Mouse (Mus musculus): ENCODE data around the gene Ciita.

The Ciita gene

GRCm38 (mm10) chr16:10520908-10521614 lies 41.2 kb downstream of the Ciita start:
- DNase-seq (ENCODE audit: low read depth): peak; percentile 84

- DNase-seq (ENCODE audit: low read depth): peak; percentile 77
Observed at GRCm38 (mm10) chr16:10522811-10523210, 43.0 kb downstream of the Ciita start.

- DNase-seq (ENCODE audit: low read depth): no peak
Observed at GRCm38 (mm10) chr16:10523650-10524049, 43.8 kb downstream of the Ciita start.

GRCm38 (mm10) chr16:10524866-10525609 lies 45.2 kb downstream of the Ciita start:
- peak; percentile 88 for DNase-seq (ENCODE audit: low read depth)

- no peak for DNase-seq (ENCODE audit: low read depth)
Observed at GRCm38 (mm10) chr16:10525610-10525980, 45.7 kb downstream of the Ciita start.

GRCm38 (mm10) chr16:10527046-10527644 lies 47.3 kb downstream of the Ciita start:
- DNase-seq (ENCODE audit: low read depth): no peak

GRCm38 (mm10) chr16:10528382-10528781 lies 48.5 kb downstream of the Ciita start:
- DNase-seq (ENCODE audit: low read depth): no peak

- DNase-seq (ENCODE audit: low read depth): no peak
Observed at GRCm38 (mm10) chr16:10530179-10530578, 50.3 kb downstream of the Ciita start.

- no peak for DNase-seq (ENCODE audit: low read depth)
Observed at GRCm38 (mm10) chr16:10533781-10534180, 53.9 kb downstream of the Ciita start.

- no peak for DNase-seq (ENCODE audit: low read depth)
Observed at GRCm38 (mm10) chr16:10534567-10534966, 54.7 kb downstream of the Ciita start.

- DNase-seq (ENCODE audit: low read depth): no peak
Observed at GRCm38 (mm10) chr16:10536323-10536722, 56.5 kb downstream of the Ciita start.

GRCm38 (mm10) chr16:10536961-10537360 lies 57.1 kb downstream of the Ciita start:
- no peak for DNase-seq (ENCODE audit: low read depth)

- DNase-seq (ENCODE audit: low read depth): peak; percentile 56
Observed at GRCm38 (mm10) chr16:10540763-10541597, 61.1 kb downstream of the Ciita start.

- DNase-seq (ENCODE audit: low read depth): peak; percentile 73
Observed at GRCm38 (mm10) chr16:10541598-10541930, 61.7 kb downstream of the Ciita start.

GRCm38 (mm10) chr16:10542266-10542665 lies 62.4 kb downstream of the Ciita start:
- DNase-seq (ENCODE audit: low read depth): no peak

- DNase-seq (ENCODE audit: low read depth): peak; percentile 99
Observed at GRCm38 (mm10) chr16:10542698-10543365, 63.0 kb downstream of the Ciita start, which contains the start of gene Dexi. TSS of gene Dexi (minus strand) at chr16:10543054.

- peak; percentile 97 for DNase-seq (ENCODE audit: low read depth)
Observed at GRCm38 (mm10) chr16:10544995-10545622, 65.2 kb downstream of the Ciita start, which contains the start of gene Clec16a. TSS of gene Clec16a (plus strand) at chr16:10545339.

GRCm38 (mm10) chr16:10546865-10547264 lies 67.0 kb downstream of the Ciita start:
- no peak for DNase-seq (ENCODE audit: low read depth)

GRCm38 (mm10) chr16:10548938-10549337 lies 69.1 kb downstream of the Ciita start:
- DNase-seq (ENCODE audit: low read depth): no peak

GRCm38 (mm10) chr16:10549600-10549999 lies 69.7 kb downstream of the Ciita start:
- no peak for DNase-seq (ENCODE audit: low read depth)

GRCm38 (mm10) chr16:10551592-10551991 lies 71.7 kb downstream of the Ciita start:
- DNase-seq (ENCODE audit: low read depth): no peak

Data from 416B (cell line).